13 mouse cellular contexts compared by ENCODE assay signal in genomic region chr5:112282123-112282779, GRCm38 (mm10). TPM values are rescaled to one million over a fixed set of nuclear protein-coding genes. Genes with fewer than 3 reads are reported as not detected.
A peak's percentile ranks its signal among the peaks of the same experiment; 100 is the strongest.
DNase-seq lines count a peak whose midpoint lies in the region; ATAC-seq lines count a peak whose summit lies in the region.
"Had no signal": no experiment of that assay in that cellular context is flagged by ENCODE, and none has a peak within 500 bp of the region (broad histone marks: within the 10 kb centered on the region; RNA-seq: fewer than 3 reads in every experiment).

No protein-coding gene starts in this region.

- H3K27ac ChIP-seq in heart, embryonic 12.5 days (ENCODE audit: poor library complexity, severe bottlenecking) = peak overlapping the region; percentile 55
- peak overlapping the region; percentile 84 for H3K27ac ChIP-seq in heart, embryonic 16.5 days (ENCODE audit: low read length)
- peak overlapping the region; percentile 27; the same call in 1 of the 2 replicates for H3K27ac ChIP-seq in stomach, embryonic 14.5 days (ENCODE audit: low read length)

- 71% methylated on average over 6 of the region's 6 CpGs for WGBS in heart, embryonic 12.5 days
- 60% methylated on average over 6 of the region's 6 CpGs for WGBS in heart, embryonic 16.5 days
- 60% methylated on average over 6 of the region's 6 CpGs for WGBS in stomach, embryonic 14.5 days

- peaks cover 87% of the 10 kb centered on the region for H3K4me1 ChIP-seq in heart, embryonic 12.5 days (replicated peaks)
- H3K4me1 ChIP-seq in megakaryocyte, embryonic 14.5 days = peaks cover 95% of the 10 kb centered on the region
- peaks cover 66% of the 10 kb centered on the region for H3K4me1 ChIP-seq in heart, embryonic 16.5 days (ENCODE audit: control insufficient read depth, insufficient read depth, low read length)
- H3K4me1 ChIP-seq in stomach, embryonic 14.5 days (ENCODE audit: control insufficient read depth, insufficient read depth, low read length) = peaks cover 11% of the 10 kb centered on the region

- ATAC-seq in heart, embryonic 12.5 days (ENCODE audit: insufficient number of reproducible peaks, low FRiP score) = no peak
- ATAC-seq in megakaryocyte, adult 5-6 weeks (ENCODE audit: poor library complexity, severe bottlenecking) = no peak
- no peak for ATAC-seq in heart, embryonic 16.5 days (replicated peaks; ENCODE audit: extremely low read depth, insufficient read depth, low FRiP score)
- no peak for ATAC-seq in stomach, embryonic 14.5 days (ENCODE audit: insufficient number of reproducible peaks, insufficient read depth, low FRiP score, low read depth)
- ATAC-seq: forebrain, embryonic 16.5 days had no signal

- no peak overlapping the region for H3K4me2 ChIP-seq in heart, embryonic 12.5 days
- H3K4me2 ChIP-seq in heart, embryonic 16.5 days (ENCODE audit: low read depth, low read length) = peak overlapping the region; percentile 36; the same call in 1 of the 2 replicates
- H3K4me2 ChIP-seq in stomach, embryonic 14.5 days (replicated peaks; ENCODE audit: low read depth, low read length) = no peak overlapping the region
- H3K4me2 ChIP-seq: lung, embryonic 14.5 days had no signal

- no peaks in the 10 kb centered on the region for H3K9me3 ChIP-seq in heart, embryonic 12.5 days (replicated peaks)
- no peaks in the 10 kb centered on the region for H3K9me3 ChIP-seq in megakaryocyte, embryonic 14.5 days
- no peaks in the 10 kb centered on the region for H3K9me3 ChIP-seq in heart, embryonic 16.5 days (replicated peaks; ENCODE audit: control insufficient read depth, low read length)
- H3K9me3 ChIP-seq in stomach, embryonic 14.5 days (ENCODE audit: control insufficient read depth, low read depth, low read length) = no peaks in the 10 kb centered on the region

- H3K36me3 ChIP-seq in heart, embryonic 12.5 days = no peaks in the 10 kb centered on the region
- H3K36me3 ChIP-seq in megakaryocyte, embryonic 14.5 days (replicated peaks; ENCODE audit: low read length) = peaks cover 79% of the 10 kb centered on the region
- no peaks in the 10 kb centered on the region for H3K36me3 ChIP-seq in heart, embryonic 16.5 days (ENCODE audit: control insufficient read depth, insufficient read depth)
- no peaks in the 10 kb centered on the region for H3K36me3 ChIP-seq in stomach, embryonic 14.5 days (ENCODE audit: control insufficient read depth, insufficient read depth, low read length)

- no peak overlapping the region for H3K4me3 ChIP-seq in heart, embryonic 12.5 days
- H3K4me3 ChIP-seq in megakaryocyte, embryonic 14.5 days (replicated peaks) = peak overlapping the region; percentile 97
- no peak overlapping the region for H3K4me3 ChIP-seq in heart, embryonic 16.5 days (ENCODE audit: low read length)
- no peak overlapping the region for H3K4me3 ChIP-seq in stomach, embryonic 14.5 days (ENCODE audit: low read depth, low read length)

- H3K27me3 ChIP-seq in heart, embryonic 12.5 days (replicated peaks) = no peaks in the 10 kb centered on the region
- H3K27me3 ChIP-seq in megakaryocyte, embryonic 14.5 days (replicated peaks) = no peaks in the 10 kb centered on the region
- H3K27me3 ChIP-seq in heart, embryonic 16.5 days (ENCODE audit: control insufficient read depth, insufficient read depth, low read length) = no peaks in the 10 kb centered on the region
- no peaks in the 10 kb centered on the region for H3K27me3 ChIP-seq in stomach, embryonic 14.5 days (ENCODE audit: control insufficient read depth, insufficient read depth, low read length)
- H3K27me3 ChIP-seq: CH12.LX had no signal

- no peak for DNase-seq in heart, postnatal 25 days (ENCODE audit: low spot score)
- DNase-seq in embryo, embryonic 9.5 days (ENCODE audit: extremely low spot score) = no peak
- DNase-seq in layer of hippocampus, postnatal 25 days (ENCODE audit: extremely low spot score in 1 of 2, low spot score in 1 of 2) = no peak
- DNase-seq: embryo, embryonic 11 days; lung, embryonic 14.5 days; thymus, adult 18-20 months had no signal

- intact Hi-C loops in heart, postnatal 25 days (cut with DNase I) = no loop called here

- no peak overlapping the region for H3K9ac ChIP-seq in heart, embryonic 12.5 days
- H3K9ac ChIP-seq in heart, embryonic 16.5 days (ENCODE audit: low read length) = no peak overlapping the region; the same call in 1 of the 2 replicates
- no peak overlapping the region for H3K9ac ChIP-seq in stomach, embryonic 14.5 days (replicated peaks; ENCODE audit: low read depth, low read length)
- H3K9ac ChIP-seq: lung, embryonic 14.5 days had no signal

RNA-seq across cellular contexts. Expression of gene Tpst2, which starts 5.8 kb away (rescaled TPM):
- polyA plus RNA-seq in heart, embryonic 12.5 days (2016; fragmentation: Nextera tagmentation; extraction: Ambion mirVana) = 34.4 and 36.4 TPM in 2 replicates
- 10 to 100 TPM; 38.7 to 42.3 TPM for total RNA-seq in heart, postnatal 25 days (2021)
- 299 and 479 TPM in 2 replicates for polyA plus RNA-seq in megakaryocyte, embryonic 14.5 days (2012; ENCODE audit: insufficient read depth, low replicate concordance)
- 52.1 and 57.5 TPM in 2 replicates for total RNA-seq in megakaryocyte, adult 5-6 weeks (2015)
- total RNA-seq in megakaryocyte, adult 5-6 weeks (2017) = 69.2 and 77.0 TPM in 2 replicates
- polyA plus RNA-seq in heart, embryonic 16.5 days (2015; fragmentation: Nextera tagmentation; extraction: Ambion mirVana) = 51.0 and 53.0 TPM in 2 replicates
- polyA plus RNA-seq in stomach, embryonic 14.5 days (2014; fragmentation: Nextera tagmentation; extraction: Ambion mirVana) = 35.3 and 38.4 TPM in 2 replicates
- 10 to 100 TPM; 45.9 to 46.2 TPM for total RNA-seq in layer of hippocampus, postnatal 25 days (2021)

RNA-seq across cellular contexts. Expression of gene Crybb1, which starts 26.6 kb away (rescaled TPM):
- 0.46 and 0.67 TPM in 2 replicates for polyA plus RNA-seq in heart, embryonic 12.5 days (2016; fragmentation: Nextera tagmentation; extraction: Ambion mirVana)
- 1 to 10 TPM; 2.5 to 2.9 TPM for total RNA-seq in heart, postnatal 25 days (2021)
- 0.25 and 3.6 TPM in 2 replicates for polyA plus RNA-seq in megakaryocyte, embryonic 14.5 days (2012; ENCODE audit: insufficient read depth, low replicate concordance)
- 2.4 and 4.2 TPM in 2 replicates for total RNA-seq in megakaryocyte, adult 5-6 weeks (2015)
- total RNA-seq in megakaryocyte, adult 5-6 weeks (2017) = 1.2 and 2.3 TPM in 2 replicates
- 1.5 TPM in 2 replicates for polyA plus RNA-seq in heart, embryonic 16.5 days (2015; fragmentation: Nextera tagmentation; extraction: Ambion mirVana)
- 2.2 and 3.1 TPM in 2 replicates for polyA plus RNA-seq in stomach, embryonic 14.5 days (2014; fragmentation: Nextera tagmentation; extraction: Ambion mirVana)
- 1 to 10 TPM; 7.4 to 7.9 TPM for total RNA-seq in layer of hippocampus, postnatal 25 days (2021)
- total RNA-seq: CH12.LX had no signal

RNA-seq across cellular contexts. Expression of gene Cryba4, which starts 29.9 kb away (rescaled TPM):
- polyA plus RNA-seq in heart, embryonic 12.5 days (2016; fragmentation: Nextera tagmentation; extraction: Ambion mirVana) = 0.57 and 0.64 TPM in 2 replicates
- total RNA-seq in heart, postnatal 25 days (2021) = 10 to 100 TPM in 1 of 2 experiments, 1 to 10 TPM in 1; 8.9 to 10.3 TPM
- polyA plus RNA-seq in megakaryocyte, embryonic 14.5 days (2012; ENCODE audit: insufficient read depth, low replicate concordance) = 9.4 and 17.2 TPM in 2 replicates
- 5.2 and 8.4 TPM in 2 replicates for total RNA-seq in megakaryocyte, adult 5-6 weeks (2015)
- total RNA-seq in megakaryocyte, adult 5-6 weeks (2017) = 3.3 and 3.7 TPM in 2 replicates
- 1.6 and 2.0 TPM in 2 replicates for polyA plus RNA-seq in heart, embryonic 16.5 days (2015; fragmentation: Nextera tagmentation; extraction: Ambion mirVana)
- polyA plus RNA-seq in stomach, embryonic 14.5 days (2014; fragmentation: Nextera tagmentation; extraction: Ambion mirVana) = 2.6 and 2.7 TPM in 2 replicates
- 1 to 10 TPM; 1.1 to 1.2 TPM for total RNA-seq in layer of hippocampus, postnatal 25 days (2021)
- total RNA-seq: CH12.LX had no signal

RNA-seq across cellular contexts. Expression of gene Tfip11, which starts 43.9 kb away (rescaled TPM):
- polyA plus RNA-seq in heart, embryonic 12.5 days (2016; fragmentation: Nextera tagmentation; extraction: Ambion mirVana) = 21.6 and 22.3 TPM in 2 replicates
- total RNA-seq in heart, postnatal 25 days (2021) = 10 to 100 TPM; 16.3 to 17.9 TPM
- 30.3 and 35.0 TPM in 2 replicates for polyA plus RNA-seq in megakaryocyte, embryonic 14.5 days (2012; ENCODE audit: insufficient read depth, low replicate concordance)
- total RNA-seq in megakaryocyte, adult 5-6 weeks (2015) = 11.3 and 11.7 TPM in 2 replicates
- 11.6 and 14.5 TPM in 2 replicates for total RNA-seq in megakaryocyte, adult 5-6 weeks (2017)
- 19.1 and 20.1 TPM in 2 replicates for polyA plus RNA-seq in heart, embryonic 16.5 days (2015; fragmentation: Nextera tagmentation; extraction: Ambion mirVana)
- polyA plus RNA-seq in stomach, embryonic 14.5 days (2014; fragmentation: Nextera tagmentation; extraction: Ambion mirVana) = 16.6 and 21.5 TPM in 2 replicates
- total RNA-seq in layer of hippocampus, postnatal 25 days (2021) = 10 to 100 TPM; 35.3 to 40.1 TPM

Comparison
In these comparisons a context has a peak if more than half of its experiments do, and no peak if none do; other contexts are left out.
1. H3K27ac ChIP-seq: peak in every context shown above with its lines; median percentile 84 in heart, embryonic 16.5 days; 55 in heart, embryonic 12.5 days; 27 in stomach, embryonic 14.5 days.